Mouse (Mus musculus) C2C12 (cell line): Measurements from ENCODE around the gene Banp.

Source experiments
- CEBPB ChIP-seq: IDR thresholded peaks from one replicate; pipeline ENCODE4 v1.6.1; 2011; ENCODE audit warnings: low read depth, mild to moderate bottlenecking, control low read depth, moderate library complexity
- CTCF ChIP-seq: IDR thresholded peaks from one replicate; pipeline ENCODE4 v1.5.1; 2011; ENCODE audit not compliant: control insufficient read depth, insufficient read depth, insufficient read length
- FOSL1 ChIP-seq: IDR thresholded peaks from one replicate; pipeline ENCODE4 v1.8.0; 2011; ENCODE audit warnings: mild to moderate bottlenecking, low read length; ENCODE audit not compliant: poor library complexity, insufficient read depth, severe bottlenecking
- MAX ChIP-seq: IDR thresholded peaks from one replicate; pipeline ENCODE4 v1.6.1; 2011; ENCODE audit warnings: mild to moderate bottlenecking, control low read depth
- USF1 ChIP-seq: IDR thresholded peaks from one replicate; pipeline ENCODE4 v1.6.1; 2011; ENCODE audit warnings: low read depth, mild to moderate bottlenecking, control low read depth, moderate library complexity

- TF ChIP-seq CTCF, result no peak
- TF ChIP-seq MAX, result no peak
- no peak for TF ChIP-seq USF1
- TF ChIP-seq CEBPB, result no peak
- TF ChIP-seq FOSL1, result no peak
These were observed 30.4 kb upstream of the Banp start for GRCm38 (mm10) chr8:121919158-121919557.
